Mouse (Mus musculus) megakaryocyte, embryonic 14.5 days (primary cell): ENCODE results near the gene 1600014C23Rik.

Source experiments
- FLI1 ChIP-seq: IDR thresholded peaks from 2 replicates; pipeline ENCODE4 v1.6.1; 2012; ENCODE audit warnings: low read length, inconsistent platforms, mixed read lengths
- GATA1 ChIP-seq: IDR thresholded peaks from 3 replicates; pipeline ENCODE4 v1.6.1; 2012; ENCODE audit warnings: mixed read lengths, low read length, inconsistent platforms, borderline replicate concordance

DNA sequence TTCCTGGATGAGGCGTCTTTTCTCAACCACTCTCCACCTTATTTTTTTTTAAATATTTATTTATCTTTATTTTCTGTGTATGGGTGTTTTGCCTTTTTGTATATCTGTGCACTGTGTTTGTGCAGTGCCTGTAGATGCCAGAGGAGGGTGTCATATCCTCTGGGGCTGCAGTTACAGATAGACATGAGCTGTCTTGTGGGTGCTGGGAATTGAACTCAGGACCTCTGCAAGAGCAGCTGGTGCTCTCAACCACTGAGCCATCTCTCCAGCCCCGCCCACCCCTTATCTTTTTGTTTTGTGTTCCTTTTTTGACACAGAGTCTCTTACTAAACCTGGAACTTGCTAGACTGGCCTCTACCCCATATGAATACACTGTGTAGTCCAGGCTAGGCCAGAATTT, 6.2 kb downstream of the 1600014C23Rik start:
- TF ChIP-seq GATA1 (no peak), FLI1 (no peak)
